Mouse (Mus musculus) A20 (cell line): Measurements from ENCODE around the gene Dmbx1.
A peak's percentile ranks its signal among the peaks of the same experiment; 100 is the strongest.

Experiments
- DNase-seq: peaks from one replicate; pipeline ENCODE4 v3.0.0-alpha.2; 2011; ENCODE audit warnings: low read depth, low spot score

Gene Dmbx1

GRCm38 (mm10) chr4:115890066-115890465, 49.7 kb downstream of the Dmbx1 start:
- DNase-seq, result no peak

- DNase-seq, result peak; percentile 11
These were observed 52.9 kb downstream of the Dmbx1 start for GRCm38 (mm10) chr4:115886875-115887274.

GRCm38 (mm10) chr4:115885846-115886245, 53.9 kb downstream of the Dmbx1 start:
- no peak for DNase-seq

GRCm38 (mm10) chr4:115884022-115884421, 55.7 kb downstream of the Dmbx1 start, which contains the start of gene Kncn:
TSS of gene Kncn (plus strand) at chr4:115884400.
- no peak for DNase-seq

GRCm38 (mm10) chr4:115882195-115882594, 57.5 kb downstream of the Dmbx1 start:
- no peak for DNase-seq

- no peak for DNase-seq
These were observed 58.5 kb downstream of the Dmbx1 start for GRCm38 (mm10) chr4:115881183-115881582.

GRCm38 (mm10) chr4:115878828-115879227, 60.9 kb downstream of the Dmbx1 start:
- no peak for DNase-seq

GRCm38 (mm10) chr4:115878216-115878678, 61.5 kb downstream of the Dmbx1 start:
- no peak for DNase-seq

GRCm38 (mm10) chr4:115873231-115873630, 66.5 kb downstream of the Dmbx1 start:
- no peak for DNase-seq

GRCm38 (mm10) chr4:115869512-115870210, 70.1 kb downstream of the Dmbx1 start:
- no peak for DNase-seq
